Mouse (Mus musculus): ENCODE data around the gene Dgcr2. TPM values are rescaled to one million over a fixed set of nuclear protein-coding genes. Genes with fewer than 3 reads are reported as not detected.

Dgcr2 gene
- polyA plus RNA-seq, 1 experiment from 2014 or later, result 72.9 TPM

DNA sequence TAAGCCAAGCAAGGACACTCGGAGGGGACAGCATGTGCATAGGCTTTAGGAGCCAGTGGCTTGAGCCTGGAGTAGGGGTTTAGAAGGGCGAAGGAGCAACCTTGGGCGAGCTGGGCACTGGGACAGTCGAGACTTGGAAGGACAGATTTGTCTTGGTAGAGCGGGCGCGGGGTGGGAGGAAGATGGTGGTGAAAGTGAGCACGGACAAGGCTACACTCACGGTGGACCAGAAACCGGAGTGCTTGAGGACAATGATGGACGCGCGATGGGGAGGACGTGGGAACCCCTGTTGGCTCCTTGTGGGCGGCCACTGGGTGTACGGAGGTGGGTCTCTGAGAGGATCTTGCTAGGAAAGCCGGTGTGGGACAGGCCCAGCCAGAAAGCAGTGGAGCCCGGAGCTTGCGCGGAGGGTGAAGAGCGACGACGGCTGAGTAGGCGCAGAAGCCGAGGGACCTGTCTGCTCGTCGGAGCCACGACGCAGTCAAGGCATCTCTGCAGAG is 100.5 kb downstream of the Dgcr2 start:
- Histone ChIP-seq H3K36me3 (ENCODE audit: control insufficient read depth, insufficient read depth, low read length) (no peaks in the 10 kb centered on the region), H3K27me3 (ENCODE audit: control insufficient read depth, insufficient read depth, low read length) (peaks cover 73% of the 10 kb centered on the region), H3K4me3 (ENCODE audit: low read depth, low read length) (peak overlapping the region; percentile 43), H3K4me1 (replicated peaks; ENCODE audit: control insufficient read depth, insufficient read depth, low read length) (peaks cover 8% of the 10 kb centered on the region), H3K9me3 (ENCODE audit: control insufficient read depth, low read length) (no peaks in the 10 kb centered on the region), H3K9ac (ENCODE audit: low read depth, low read length) (peak overlapping the region; percentile 70), H3K4me2 (replicated peaks; ENCODE audit: low read depth, low read length) (peak overlapping the region; percentile 81), H3K27ac (ENCODE audit: low read depth, low read length) (0 out of 2 replicates have a peak overlapping the region, but pooled peaks have one; percentile 62)
- WGBS, result 2% methylated on average over 29 of the region's 29 CpGs
- peak; percentile 17; the same call in 1 of the 2 replicates for ATAC-seq (ENCODE audit: low FRiP score)
- peak; percentile 68 for DNase-seq (ENCODE audit: low spot score)

DNA sequence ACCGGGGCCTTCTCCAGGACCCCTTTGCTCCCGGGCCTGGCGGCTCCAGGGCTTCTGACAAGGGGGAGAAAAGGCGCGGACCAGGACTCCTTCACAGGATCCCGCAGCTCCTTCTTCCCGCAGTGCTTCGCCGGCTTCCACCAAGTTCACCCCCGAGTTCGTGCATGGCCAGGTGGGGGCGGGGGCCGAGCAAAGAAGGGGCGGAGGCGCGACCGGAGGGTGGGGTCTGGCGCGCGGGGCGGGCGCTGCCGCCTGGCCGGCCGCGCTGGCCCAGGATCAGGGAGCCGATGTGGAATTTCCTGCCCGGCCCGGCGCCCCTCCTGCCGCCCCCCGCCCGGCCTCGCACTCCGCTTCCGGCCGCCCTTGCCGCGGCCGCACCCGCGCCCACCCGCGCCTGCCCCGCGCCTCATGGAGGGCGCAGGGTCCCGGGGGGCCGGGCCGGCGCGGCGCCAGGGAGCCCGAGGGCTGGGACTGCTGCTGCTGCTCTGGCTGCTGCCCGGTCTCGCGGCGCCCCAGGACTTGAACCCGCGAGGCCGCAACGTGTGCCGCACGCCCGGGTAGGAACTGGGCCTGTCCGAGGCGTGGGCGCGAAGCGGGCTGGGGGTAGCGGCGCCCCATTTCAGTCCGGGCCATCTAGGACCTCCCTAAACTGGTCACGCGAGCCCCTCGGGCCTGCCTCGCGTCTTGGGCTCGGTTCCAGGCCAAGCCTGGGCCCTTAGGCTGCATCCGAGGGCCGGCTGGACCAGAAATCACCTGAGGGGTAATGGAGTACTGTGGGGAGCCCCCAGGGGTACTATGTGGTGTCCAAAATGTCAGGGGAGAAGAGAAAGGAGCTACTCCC is 101.2 kb downstream of the Dgcr2 start, which contains the start of gene Scarf2:
Gene Scarf2 (plus strand): TSS at position 312 of the 841 bp plus-strand sequence.
- H3K4me1 ChIP-seq (replicated peaks; ENCODE audit: control insufficient read depth, insufficient read depth, low read length), result peaks cover 4% of the 10 kb centered on the region
- peak within 1 kb of the TSS; percentile 81 for H3K4me2 ChIP-seq (replicated peaks; ENCODE audit: low read depth, low read length)
- H3K27ac ChIP-seq (ENCODE audit: low read depth, low read length), result peak within 1 kb of the TSS; percentile 62
- H3K27me3 ChIP-seq (ENCODE audit: control insufficient read depth, insufficient read depth, low read length), result peaks cover 66% of the 10 kb centered on the region
- no peaks in the 10 kb centered on the region for H3K9me3 ChIP-seq (ENCODE audit: control insufficient read depth, low read length)
- peak within 1 kb of the TSS; percentile 43 for H3K4me3 ChIP-seq (ENCODE audit: low read depth, low read length)
- DNase-seq (ENCODE audit: low spot score) (peak; percentile 62), ATAC-seq (ENCODE audit: low FRiP score) (peak; percentile 23; the same call in 1 of the 2 replicates)
- WGBS, result 3% methylated on average over 48 of the region's 81 CpGs
- H3K36me3 ChIP-seq (ENCODE audit: control insufficient read depth, insufficient read depth, low read length), result no peaks in the 10 kb centered on the region
- peak within 1 kb of the TSS; percentile 70 for H3K9ac ChIP-seq (ENCODE audit: low read depth, low read length)

DNA sequence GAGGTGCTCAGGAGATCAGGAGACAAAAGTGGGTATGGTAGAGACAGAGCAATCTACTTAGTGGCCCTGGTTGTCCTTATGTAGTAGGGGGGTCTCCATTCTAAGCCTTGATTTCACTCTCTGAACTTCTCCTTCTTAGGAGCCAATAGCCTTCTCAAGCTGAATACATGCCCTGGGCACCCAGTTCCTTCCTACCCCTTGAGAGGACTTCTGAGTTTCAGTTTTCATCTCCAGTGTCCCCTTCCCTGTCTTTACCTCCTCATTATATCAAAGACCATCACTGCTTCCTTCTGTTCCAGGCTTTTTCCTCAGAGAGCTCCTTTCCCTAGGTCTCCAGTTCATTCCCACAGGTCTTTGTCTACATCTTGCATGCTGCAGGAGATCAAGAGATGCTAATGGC is 101.8 kb downstream of the Dgcr2 start:
- peaks cover 60% of the 10 kb centered on the region for H3K27me3 ChIP-seq (ENCODE audit: control insufficient read depth, insufficient read depth, low read length)
- DNase-seq (ENCODE audit: low spot score), result peak; percentile 27
- H3K36me3 ChIP-seq (ENCODE audit: control insufficient read depth, insufficient read depth, low read length), result no peaks in the 10 kb centered on the region
- no peak for ATAC-seq (ENCODE audit: low FRiP score)
- H3K4me2 ChIP-seq (replicated peaks; ENCODE audit: low read depth, low read length), result peak overlapping the region; percentile 81
- H3K4me1 ChIP-seq (replicated peaks; ENCODE audit: control insufficient read depth, insufficient read depth, low read length), result peaks cover 4% of the 10 kb centered on the region
- H3K9ac ChIP-seq (ENCODE audit: low read depth, low read length), result peak overlapping the region; percentile 70; the same call in 1 of the 2 replicates
- peak overlapping the region; percentile 43 for H3K4me3 ChIP-seq (ENCODE audit: low read depth, low read length)
- H3K27ac ChIP-seq (ENCODE audit: low read depth, low read length), result no peak overlapping the region
- no peaks in the 10 kb centered on the region for H3K9me3 ChIP-seq (ENCODE audit: control insufficient read depth, low read length)

DNA sequence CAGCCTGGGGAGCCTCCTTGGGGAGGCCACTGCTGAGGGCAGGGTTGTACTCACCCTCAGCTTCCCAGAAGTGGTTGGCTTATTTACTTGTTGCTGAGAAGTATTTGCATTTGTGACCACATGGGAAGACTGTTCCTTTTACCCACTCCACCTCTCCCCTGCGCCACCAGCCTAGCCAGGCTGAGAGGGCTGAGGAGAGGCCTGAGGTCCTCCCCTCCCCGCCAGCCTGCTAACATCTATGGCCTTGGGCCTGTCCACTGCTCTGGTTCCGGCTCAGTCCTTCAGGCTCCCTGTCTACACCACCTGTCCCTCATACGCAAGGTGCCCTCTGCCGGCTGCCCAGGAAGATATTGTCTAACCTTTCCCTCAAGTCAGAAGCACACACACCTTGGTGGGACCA is 102.7 kb downstream of the Dgcr2 start:
- 58% methylated on average over 5 of the region's 5 CpGs for WGBS
- Histone ChIP-seq H3K27me3 (ENCODE audit: control insufficient read depth, insufficient read depth, low read length) (peaks cover 53% of the 10 kb centered on the region), H3K36me3 (ENCODE audit: control insufficient read depth, insufficient read depth, low read length) (no peaks in the 10 kb centered on the region), H3K4me1 (replicated peaks; ENCODE audit: control insufficient read depth, insufficient read depth, low read length) (peaks cover 4% of the 10 kb centered on the region), H3K4me2 (replicated peaks; ENCODE audit: low read depth, low read length) (no peak overlapping the region), H3K27ac (ENCODE audit: low read depth, low read length) (no peak overlapping the region), H3K9me3 (ENCODE audit: control insufficient read depth, low read length) (no peaks in the 10 kb centered on the region), H3K4me3 (ENCODE audit: low read depth, low read length) (no peak overlapping the region), H3K9ac (ENCODE audit: low read depth, low read length) (no peak overlapping the region)
- DNase-seq (ENCODE audit: low spot score) (no peak), ATAC-seq (ENCODE audit: low FRiP score) (no peak)

DNA sequence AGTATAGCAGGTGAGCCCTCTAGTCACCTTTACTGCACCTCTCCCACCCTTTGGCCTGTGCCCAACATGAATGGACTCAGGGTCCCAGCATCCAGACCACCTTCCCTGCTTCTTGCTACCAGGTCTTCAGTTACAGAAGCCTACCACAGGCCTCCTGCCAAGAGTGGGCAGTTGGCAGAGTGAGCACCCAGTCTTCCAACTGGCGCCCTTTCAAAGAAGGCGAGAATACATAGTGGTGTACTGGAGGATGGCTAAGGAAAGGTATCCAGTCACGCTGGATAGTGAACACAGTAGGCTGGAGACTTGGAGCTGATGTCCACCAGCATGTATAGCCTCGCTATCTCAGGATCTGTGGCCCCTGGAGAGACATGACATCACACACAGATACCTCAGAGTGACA is 104.3 kb downstream of the Dgcr2 start:
- Histone ChIP-seq H3K27me3 (ENCODE audit: control insufficient read depth, insufficient read depth, low read length) (peaks cover 39% of the 10 kb centered on the region), H3K9me3 (ENCODE audit: control insufficient read depth, low read length) (no peaks in the 10 kb centered on the region), H3K4me3 (ENCODE audit: low read depth, low read length) (no peak overlapping the region), H3K4me2 (replicated peaks; ENCODE audit: low read depth, low read length) (no peak overlapping the region), H3K4me1 (replicated peaks; ENCODE audit: control insufficient read depth, insufficient read depth, low read length) (peaks cover 4% of the 10 kb centered on the region), H3K27ac (ENCODE audit: low read depth, low read length) (no peak overlapping the region), H3K36me3 (ENCODE audit: control insufficient read depth, insufficient read depth, low read length) (peaks cover 2% of the 10 kb centered on the region; the same call in 1 of the 2 replicates), H3K9ac (ENCODE audit: low read depth, low read length) (no peak overlapping the region)
- no peak for ATAC-seq (ENCODE audit: low FRiP score)
- 82% methylated on average over 4 of the region's 4 CpGs for WGBS
- no peak for DNase-seq (ENCODE audit: low spot score)

DNA sequence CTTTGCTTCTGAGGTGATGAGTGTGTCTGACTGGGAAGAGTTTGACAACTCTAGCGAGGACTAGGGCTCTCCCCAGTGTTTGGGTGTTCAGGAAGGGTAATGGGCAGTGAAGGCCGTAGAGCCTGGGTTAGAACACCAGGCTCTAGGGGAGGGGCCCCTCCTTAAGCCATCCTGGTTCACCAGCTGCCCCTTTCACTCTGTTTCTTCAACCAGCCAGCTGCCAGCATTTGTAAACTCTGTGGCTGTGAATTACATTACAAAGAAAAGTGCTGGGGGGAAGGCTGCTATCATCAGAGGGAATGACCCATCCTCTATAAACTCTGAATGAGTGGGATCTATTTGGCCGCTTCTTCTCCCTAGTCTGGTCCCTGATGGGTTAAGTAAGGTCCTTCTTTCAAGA is 105.6 kb downstream of the Dgcr2 start:
- 61% methylated on average over 3 of the region's 3 CpGs for WGBS
- H3K4me1 ChIP-seq (replicated peaks; ENCODE audit: control insufficient read depth, insufficient read depth, low read length), result peaks cover 4% of the 10 kb centered on the region; the same call in 1 of the 2 replicates
- no peak for ATAC-seq (ENCODE audit: low FRiP score)
- no peak for DNase-seq (ENCODE audit: low spot score)
- no peak overlapping the region for H3K4me2 ChIP-seq (replicated peaks; ENCODE audit: low read depth, low read length)
- H3K9ac ChIP-seq (ENCODE audit: low read depth, low read length), result no peak overlapping the region
- H3K36me3 ChIP-seq (ENCODE audit: control insufficient read depth, insufficient read depth, low read length), result peaks cover 5% of the 10 kb centered on the region; the same call in 1 of the 2 replicates
- no peaks in the 10 kb centered on the region for H3K9me3 ChIP-seq (ENCODE audit: control insufficient read depth, low read length)
- peaks cover 25% of the 10 kb centered on the region for H3K27me3 ChIP-seq (ENCODE audit: control insufficient read depth, insufficient read depth, low read length)
- H3K4me3 ChIP-seq (ENCODE audit: low read depth, low read length), result no peak overlapping the region
- no peak overlapping the region for H3K27ac ChIP-seq (ENCODE audit: low read depth, low read length)

Other genes with a start within 250 kb of the Dgcr2 start
- gene Med15, start 165.7 kb downstream of the Dgcr2 start, polyA plus RNA-seq (2014; fragmentation: Nextera tagmentation; extraction: Ambion mirVana), result 34.2 and 42.8 TPM in 2 replicates
- gene Klhl22, start 138.9 kb downstream of the Dgcr2 start, polyA plus RNA-seq (2014; fragmentation: Nextera tagmentation; extraction: Ambion mirVana), result 44.8 and 45.0 TPM in 2 replicates
- 6.4 and 7.2 TPM in 2 replicates for gene Scarf2, start 101.3 kb downstream of the Dgcr2 start, polyA plus RNA-seq (2014; fragmentation: Nextera tagmentation; extraction: Ambion mirVana)
- 0.20 and 0.49 TPM in 2 replicates for gene B830017H08Rik, start 65.4 kb downstream of the Dgcr2 start, polyA plus RNA-seq (2014; fragmentation: Nextera tagmentation; extraction: Ambion mirVana)
- 1.8 and 2.9 TPM in 2 replicates for gene Car15, start 60.2 kb downstream of the Dgcr2 start, polyA plus RNA-seq (2014; fragmentation: Nextera tagmentation; extraction: Ambion mirVana)
- 0.15 and 0.29 TPM in 2 replicates for gene Gm20518, start 6.9 kb downstream of the Dgcr2 start, polyA plus RNA-seq (2014; fragmentation: Nextera tagmentation; extraction: Ambion mirVana)
- 0.04 and 0.11 TPM in 2 replicates for gene Tssk1, start 4.3 kb downstream of the Dgcr2 start, polyA plus RNA-seq (2014; fragmentation: Nextera tagmentation; extraction: Ambion mirVana)
- gene Tssk2, start 75 bp upstream of the Dgcr2 start, polyA plus RNA-seq (2014; fragmentation: Nextera tagmentation; extraction: Ambion mirVana), result not detected in 2 replicates
- 38.3 and 40.5 TPM in 2 replicates for gene Ess2, start 12.8 kb upstream of the Dgcr2 start, polyA plus RNA-seq (2014; fragmentation: Nextera tagmentation; extraction: Ambion mirVana)
- 0.17 TPM in 1 of 2 replicates, not detected in the other for gene Gsc2, start 16.5 kb upstream of the Dgcr2 start, polyA plus RNA-seq (2014; fragmentation: Nextera tagmentation; extraction: Ambion mirVana)
- gene Slc25a1, start 29.7 kb upstream of the Dgcr2 start, polyA plus RNA-seq (2014; fragmentation: Nextera tagmentation; extraction: Ambion mirVana), result 114 and 118 TPM in 2 replicates
- gene Vpreb2, start 81.9 kb upstream of the Dgcr2 start, polyA plus RNA-seq (2014; fragmentation: Nextera tagmentation; extraction: Ambion mirVana), result not detected in 2 replicates
- 128 and 130 TPM in 2 replicates for gene Dgcr6, start 154.3 kb upstream of the Dgcr2 start, polyA plus RNA-seq (2014; fragmentation: Nextera tagmentation; extraction: Ambion mirVana)
- 7.8 and 8.3 TPM in 2 replicates for gene Prodh, start 191.6 kb upstream of the Dgcr2 start, polyA plus RNA-seq (2014; fragmentation: Nextera tagmentation; extraction: Ambion mirVana)
- gene Rtn4r, start 229.1 kb upstream of the Dgcr2 start, polyA plus RNA-seq (2014; fragmentation: Nextera tagmentation; extraction: Ambion mirVana), result 3.3 and 3.4 TPM in 2 replicates

Data from hindbrain, embryonic 11.5 days (tissue).